Mouse (Mus musculus) monocyte, adult 5-6 weeks (primary cell): Measurements from ENCODE around the gene Rnf8. TPM values are rescaled to one million over a fixed set of nuclear protein-coding genes. Genes with fewer than 3 reads are reported as not detected.

Experiments
- total RNA-seq: library from RNA; stranded (forward); fragments of 200-1000, 200-491, 200-594 nt; gene quantifications from 3 replicates; pipeline ENCODE4 v1.2.3, GENCODE M21; 2017

Gene Rnf8
- total RNA-seq, 1 experiment from 2014 or later = 48.0 TPM

Other genes starting within 250 kb of the Rnf8 start
- 698 to 1,062 TPM (median 980 TPM) in 3 replicates for gene Pim1, start 124.0 kb upstream of the Rnf8 start, total RNA-seq
- gene Gm17657, start 65.2 kb upstream of the Rnf8 start, total RNA-seq = not detected in 3 replicates
- 7.9 to 22.0 TPM (median 8.4 TPM) in 3 replicates for gene Tbc1d22b, start 65.0 kb upstream of the Rnf8 start, total RNA-seq
- gene Tmem217, start 62.4 kb upstream of the Rnf8 start, total RNA-seq = not detected in 3 replicates
- gene Gm28043, start 86 bp downstream of the Rnf8 start, total RNA-seq = 17.9 to 20.7 TPM (median 20.5 TPM) in 3 replicates
- gene Cmtr1, start 45.8 kb downstream of the Rnf8 start, total RNA-seq = 107 to 224 TPM (median 209 TPM) in 3 replicates
- 4.7 to 14.6 TPM (median 5.0 TPM) in 3 replicates for gene Ccdc167, start 102.3 kb downstream of the Rnf8 start, total RNA-seq